20 mouse cellular contexts compared by ENCODE assay signal in the genomic region with DNA sequence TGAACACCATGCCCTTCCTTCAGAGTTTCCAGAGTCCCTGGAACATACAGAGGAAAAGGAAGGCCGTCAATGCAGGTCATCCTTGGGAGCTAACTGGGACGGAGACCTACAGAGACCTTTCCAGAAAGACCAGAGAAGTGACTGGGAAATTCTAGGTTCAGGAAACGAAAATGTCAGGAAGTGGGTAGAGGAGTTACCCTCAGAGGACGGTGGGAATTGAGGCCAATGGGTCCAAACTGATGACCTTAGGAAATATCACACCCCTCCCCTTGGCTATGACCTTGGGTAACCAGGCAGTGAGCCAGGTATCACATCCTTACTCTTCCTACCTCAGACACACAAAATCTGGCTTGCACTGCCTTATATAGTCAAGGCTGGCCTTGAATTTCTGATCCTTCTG. TPM values are rescaled to one million over a fixed set of nuclear protein-coding genes. Genes with fewer than 3 reads are reported as not detected.
DNase-seq lines count a peak whose midpoint lies in the region; ATAC-seq and TF ChIP-seq lines count a peak whose summit lies in the region.
"Had no signal": no experiment of that assay in that cellular context is flagged by ENCODE, and none has a peak within 500 bp of the region (broad histone marks: within the 10 kb centered on the region; RNA-seq: fewer than 3 reads in every experiment).

No protein-coding gene starts in this region.

- no peaks in the 10 kb centered on the region for H3K9me3 ChIP-seq in liver, postnatal 0 days (ENCODE audit: low read length)
- H3K9me3 ChIP-seq in liver, embryonic 12.5 days (replicated peaks): 0 out of 2 replicates have a peak, but pooled peaks cover 1% of the 10 kb centered on the region

- no peak overlapping the region for H3K4me2 ChIP-seq in liver, postnatal 0 days (ENCODE audit: low read depth, low read length)
- no peak overlapping the region for H3K4me2 ChIP-seq in liver, embryonic 12.5 days
- H3K4me2 ChIP-seq: forebrain, embryonic 13.5 days; heart, embryonic 13.5 days; hindbrain, embryonic 12.5 days had no signal

- H3K27me3 ChIP-seq in liver, postnatal 0 days (ENCODE audit: insufficient read depth, low read length): no peaks in the 10 kb centered on the region
- no peaks in the 10 kb centered on the region for H3K27me3 ChIP-seq in liver, embryonic 12.5 days (replicated peaks)
- H3K27me3 ChIP-seq: forebrain, embryonic 13.5 days; heart, embryonic 13.5 days; hindbrain, embryonic 12.5 days had no signal

- H3K36me3 ChIP-seq in liver, postnatal 0 days (replicated peaks; ENCODE audit: insufficient read depth, low read length): no peaks in the 10 kb centered on the region
- H3K36me3 ChIP-seq in liver, embryonic 12.5 days: no peaks in the 10 kb centered on the region
- H3K36me3 ChIP-seq: heart, embryonic 13.5 days; hindbrain, embryonic 12.5 days had no signal

- DNase-seq in adrenal gland, adult 2 months: peak; percentile 69
- no peak for DNase-seq in adrenal gland, adult 18-20 months (ENCODE audit: low spot score in 2 of 2)
- no peak for DNase-seq in liver, postnatal 0 days
- DNase-seq in adrenal gland, postnatal 25 days: peak; percentile 24
- DNase-seq in thymus, postnatal 4 days: no peak
- no peak for DNase-seq in left cerebral cortex, postnatal 4 days
- DNase-seq: cerebellum, adult 18-20 months; cerebellum, adult 9-11 months; cerebellum, postnatal 36 days; forebrain, postnatal 0 days; gastrocnemius, postnatal 14 days; heart, postnatal 36 days had no signal

- H3K27ac ChIP-seq in liver, postnatal 0 days (ENCODE audit: low read depth): no peak overlapping the region
- no peak overlapping the region for H3K27ac ChIP-seq in liver, embryonic 12.5 days
- H3K27ac ChIP-seq: forebrain, embryonic 13.5 days; heart, embryonic 13.5 days; hindbrain, embryonic 12.5 days had no signal

- WGBS in liver, postnatal 0 days (ENCODE audit: insufficient replicate concordance): 65% methylated on average over 4 of the region's 4 CpGs
- 53% methylated on average over 4 of the region's 4 CpGs for WGBS in liver, embryonic 12.5 days (ENCODE audit: insufficient replicate concordance)

- TF ChIP-seq EP300 in liver, postnatal 0 days (IDR thresholded peaks at IDR 0.05; ENCODE audit: low read depth): peak; percentile 29; the same call in 1 of the 2 replicates

- no peak overlapping the region for H3K4me3 ChIP-seq in liver, postnatal 0 days (ENCODE audit: low read depth, low read length)
- no peak overlapping the region for H3K4me3 ChIP-seq in liver, embryonic 12.5 days
- H3K4me3 ChIP-seq: forebrain, embryonic 13.5 days; heart, embryonic 13.5 days; hindbrain, embryonic 12.5 days had no signal

- intact Hi-C loops in left cerebral cortex, postnatal 4 days (cut with DNase I): no loop called here

- no peaks in the 10 kb centered on the region; the same call in 1 of the 2 replicates for H3K4me1 ChIP-seq in liver, postnatal 0 days (ENCODE audit: insufficient read depth)
- no peaks in the 10 kb centered on the region for H3K4me1 ChIP-seq in liver, embryonic 12.5 days
- H3K4me1 ChIP-seq: forebrain, embryonic 13.5 days; heart, embryonic 13.5 days; hindbrain, embryonic 12.5 days had no signal

- no peak overlapping the region for H3K9ac ChIP-seq in liver, postnatal 0 days (replicated peaks)
- H3K9ac ChIP-seq in liver, embryonic 12.5 days: no peak overlapping the region
- H3K9ac ChIP-seq: forebrain, embryonic 13.5 days; forebrain, postnatal 0 days; heart, embryonic 13.5 days; hindbrain, embryonic 12.5 days had no signal

- no peak for TF ChIP-seq CTCF in liver, postnatal 0 days (IDR thresholded peaks at IDR 0.05; ENCODE audit: low read depth)

- no peak for ATAC-seq in liver, postnatal 0 days
- ATAC-seq in liver, embryonic 12.5 days: no peak
- ATAC-seq: forebrain, embryonic 13.5 days; forebrain, postnatal 0 days; hindbrain, embryonic 16.5 days; inflammation-experienced regulatory T-cells, adult 6 months had no signal

RNA-seq across cellular contexts. Expression of gene Insr, which starts 32.1 kb away (rescaled TPM):
- 100 to 1,000 TPM; 101 to 153 TPM for total RNA-seq in adrenal gland, adult 2 months (2021)
- 31.6 and 44.1 TPM in 2 replicates for polyA plus RNA-seq in adrenal gland, adult 2 months (2012; rRNA removed)
- 100 to 1,000 TPM; 121 to 156 TPM for total RNA-seq in adrenal gland, adult 18-20 months (2021)
- polyA plus RNA-seq in liver, postnatal 0 days (2015; fragmentation: Nextera tagmentation; extraction: Ambion mirVana): 28.9 and 31.3 TPM in 2 replicates
- polyA plus RNA-seq in liver, embryonic 12.5 days (2016; fragmentation: Nextera tagmentation; extraction: Ambion mirVana): 18.1 and 20.1 TPM in 2 replicates
- total RNA-seq in adrenal gland, postnatal 25 days (2021): 127 and 144 TPM in 2 replicates
- total RNA-seq in left cerebral cortex, postnatal 4 days (2021): 10 to 100 TPM; 59.8 to 61.2 TPM

RNA-seq across cellular contexts. Expression of gene A430078G23Rik, which starts 41.7 kb away (rescaled TPM):
- under 1 TPM; 0.66 TPM for total RNA-seq in adrenal gland, adult 2 months (2021)
- polyA plus RNA-seq in adrenal gland, adult 2 months (2012; rRNA removed): 0.11 TPM in 1 of 2 replicates, not detected in the other
- under 1 TPM in 1 of 2 experiments, not detected in 1; 0.38 TPM for total RNA-seq in adrenal gland, adult 18-20 months (2021)
- polyA plus RNA-seq in liver, postnatal 0 days (2015; fragmentation: Nextera tagmentation; extraction: Ambion mirVana): 1.2 and 1.7 TPM in 2 replicates
- 0.81 and 0.87 TPM in 2 replicates for polyA plus RNA-seq in liver, embryonic 12.5 days (2016; fragmentation: Nextera tagmentation; extraction: Ambion mirVana)
- 0.27 TPM in 1 of 2 replicates, not detected in the other for total RNA-seq in adrenal gland, postnatal 25 days (2021)
- under 1 TPM in 1 of 2 experiments, not detected in 1; 0.30 TPM for total RNA-seq in left cerebral cortex, postnatal 4 days (2021)
- total RNA-seq: forebrain, postnatal 0 days had no signal
- polyA plus RNA-seq: C2C12; forebrain, postnatal 0 days; heart, embryonic 13.5 days; heart, postnatal 0 days; hindbrain, embryonic 12.5 days; hindbrain, embryonic 16.5 days had no signal

Comparison
In these comparisons a context has a peak if more than half of its experiments do, and no peak if none do; other contexts are left out.
1. DNase-seq: peak in adrenal gland, adult 2 months (single experiment) and adrenal gland, postnatal 25 days (single experiment); none in adrenal gland, adult 18-20 months (0 of 2), liver, postnatal 0 days (single experiment), thymus, postnatal 4 days (single experiment) and left cerebral cortex, postnatal 4 days (single experiment).